Mouse (Mus musculus): ENCODE data around the gene Cgn. TPM values are rescaled to one million over a fixed set of nuclear protein-coding genes. Genes with fewer than 3 reads are reported as not detected.
A peak's percentile ranks its signal among the peaks of the same experiment; 100 is the strongest.

Gene Cgn
- polyA plus RNA-seq (2015; fragmentation: Nextera tagmentation; extraction: Ambion mirVana), result 1.4 and 4.7 TPM in 2 replicates

- Histone ChIP-seq H3K27ac (no peak within 1 kb of the TSS), H3K36me3 (no peaks in the 10 kb centered on the region), H3K9me3 (replicated peaks) (no peaks in the 10 kb centered on the region), H3K4me1 (replicated peaks) (peaks cover 13% of the 10 kb centered on the region), H3K4me2 (peak within 1 kb of the TSS; percentile 96), H3K4me3 (peak within 1 kb of the TSS; percentile 65), H3K9ac (peak within 1 kb of the TSS; percentile 57), H3K27me3 (peaks cover 13% of the 10 kb centered on the region)
- ATAC-seq (replicated peaks; ENCODE audit: insufficient number of reproducible peaks, insufficient read depth, low FRiP score, low read depth), result peak; percentile 93
- under 1% methylated on average over 35 of the region's 35 CpGs for WGBS
These were observed at the start of gene Cgn for GRCm38 (mm10) chr3:94786367-94786835. Cgn (minus strand) TSS chr3:94786492.

- no peaks in the 10 kb centered on the region for H3K9me3 ChIP-seq (replicated peaks)
These were observed 49.1 kb upstream of the Cgn start for GRCm38 (mm10) chr3:94835396-94835795.

GRCm38 (mm10) chr3:94833358-94833757 lies 47.1 kb upstream of the Cgn start:
- Histone ChIP-seq H3K27ac (no peak overlapping the region), H3K9me3 (replicated peaks) (no peaks in the 10 kb centered on the region), H3K27me3 (no peaks in the 10 kb centered on the region), H3K4me3 (no peak overlapping the region), H3K9ac (no peak overlapping the region), H3K36me3 (no peaks in the 10 kb centered on the region), H3K4me2 (no peak overlapping the region), H3K4me1 (replicated peaks) (peaks cover 6% of the 10 kb centered on the region; the same call in 1 of the 2 replicates)
- no peak for ATAC-seq (replicated peaks; ENCODE audit: insufficient number of reproducible peaks, insufficient read depth, low FRiP score, low read depth)

More at GRCm38 (mm10) chr3:94835396-94835795, 49.1 kb upstream of the Cgn start:
- no peak for ATAC-seq (replicated peaks; ENCODE audit: insufficient number of reproducible peaks, insufficient read depth, low FRiP score, low read depth)
- Histone ChIP-seq H3K27ac (no peak overlapping the region), H3K27me3 (no peaks in the 10 kb centered on the region), H3K4me3 (no peak overlapping the region), H3K9ac (no peak overlapping the region), H3K4me1 (replicated peaks) (peaks cover 21% of the 10 kb centered on the region), H3K36me3 (no peaks in the 10 kb centered on the region), H3K4me2 (no peak overlapping the region)
- 55% methylated on average over 3 of the region's 3 CpGs for WGBS

GRCm38 (mm10) chr3:94832701-94833100 lies 46.4 kb upstream of the Cgn start:
- Histone ChIP-seq H3K9ac (no peak overlapping the region), H3K4me2 (no peak overlapping the region; the same call in 1 of the 2 replicates), H3K4me1 (replicated peaks) (peaks cover 6% of the 10 kb centered on the region; the same call in 1 of the 2 replicates), H3K27me3 (no peaks in the 10 kb centered on the region), H3K4me3 (no peak overlapping the region), H3K36me3 (no peaks in the 10 kb centered on the region), H3K27ac (no peak overlapping the region), H3K9me3 (replicated peaks) (no peaks in the 10 kb centered on the region)
- no peak for ATAC-seq (replicated peaks; ENCODE audit: insufficient number of reproducible peaks, insufficient read depth, low FRiP score, low read depth)
- 63% methylated on average over 5 of the region's 5 CpGs for WGBS

- 5% methylated on average over 9 of the region's 9 CpGs for WGBS
- Histone ChIP-seq H3K36me3 (no peaks in the 10 kb centered on the region), H3K9ac (no peak overlapping the region), H3K4me2 (peak overlapping the region; percentile 30), H3K27me3 (no peaks in the 10 kb centered on the region), H3K9me3 (replicated peaks) (no peaks in the 10 kb centered on the region), H3K4me3 (no peak overlapping the region), H3K27ac (no peak overlapping the region), H3K4me1 (replicated peaks) (peaks cover 6% of the 10 kb centered on the region; the same call in 1 of the 2 replicates)
- no peak for ATAC-seq (replicated peaks; ENCODE audit: insufficient number of reproducible peaks, insufficient read depth, low FRiP score, low read depth)
These were observed 45.8 kb upstream of the Cgn start for GRCm38 (mm10) chr3:94832100-94832499.

- Histone ChIP-seq H3K9ac (no peak overlapping the region), H3K4me2 (no peak overlapping the region), H3K4me3 (no peak overlapping the region), H3K27ac (no peak overlapping the region), H3K27me3 (no peaks in the 10 kb centered on the region), H3K9me3 (replicated peaks) (no peaks in the 10 kb centered on the region), H3K36me3 (no peaks in the 10 kb centered on the region), H3K4me1 (replicated peaks) (peaks cover 9% of the 10 kb centered on the region)
- 82% methylated on average over 3 of the region's 3 CpGs for WGBS
- ATAC-seq (replicated peaks; ENCODE audit: insufficient number of reproducible peaks, insufficient read depth, low FRiP score, low read depth), result no peak
These were observed 37.8 kb upstream of the Cgn start for GRCm38 (mm10) chr3:94824110-94824509.

GRCm38 (mm10) chr3:94822082-94822481 lies 35.8 kb upstream of the Cgn start:
- Histone ChIP-seq H3K27ac (peak overlapping the region; percentile 82; the same call in 1 of the 2 replicates), H3K27me3 (no peaks in the 10 kb centered on the region), H3K9me3 (replicated peaks) (no peaks in the 10 kb centered on the region), H3K9ac (peak overlapping the region; percentile 69; the same call in 1 of the 2 replicates), H3K4me1 (replicated peaks) (peaks cover 11% of the 10 kb centered on the region), H3K36me3 (no peaks in the 10 kb centered on the region), H3K4me2 (peak overlapping the region; percentile 66), H3K4me3 (peak overlapping the region; percentile 62)
- no peak for ATAC-seq (replicated peaks; ENCODE audit: insufficient number of reproducible peaks, insufficient read depth, low FRiP score, low read depth)
- 84% methylated on average over 4 of the region's 4 CpGs for WGBS

- H3K4me3 ChIP-seq, result peak overlapping the region; percentile 62
These were observed 34.8 kb upstream of the Cgn start for GRCm38 (mm10) chr3:94821008-94821638.

GRCm38 (mm10) chr3:94819452-94820425 lies 33.4 kb upstream of the Cgn start:
- H3K4me2 ChIP-seq, result peak overlapping the region; percentile 25; the same call in 1 of the 2 replicates
- no peaks in the 10 kb centered on the region for H3K27me3 ChIP-seq
- 43% methylated on average over 24 of the region's 24 CpGs for WGBS
- peaks cover 11% of the 10 kb centered on the region for H3K4me1 ChIP-seq (replicated peaks)
- no peaks in the 10 kb centered on the region for H3K9me3 ChIP-seq (replicated peaks)
- ATAC-seq (replicated peaks; ENCODE audit: insufficient number of reproducible peaks, insufficient read depth, low FRiP score, low read depth), result no peak
- no peaks in the 10 kb centered on the region for H3K36me3 ChIP-seq
- no peak overlapping the region for H3K4me3 ChIP-seq
- H3K9ac ChIP-seq, result no peak overlapping the region
- peak overlapping the region; percentile 54 for H3K27ac ChIP-seq

More at GRCm38 (mm10) chr3:94821008-94821638, 34.8 kb upstream of the Cgn start:
- Histone ChIP-seq H3K4me2 (peak overlapping the region; percentile 66), H3K9ac (peak overlapping the region; percentile 69), H3K4me1 (replicated peaks) (peaks cover 11% of the 10 kb centered on the region), H3K36me3 (no peaks in the 10 kb centered on the region), H3K9me3 (replicated peaks) (no peaks in the 10 kb centered on the region), H3K27ac (peak overlapping the region; percentile 82), H3K27me3 (no peaks in the 10 kb centered on the region)
- 2% methylated on average over 31 of the region's 31 CpGs for WGBS
- peak; percentile 27; the same call in 1 of the 2 replicates for ATAC-seq (replicated peaks; ENCODE audit: insufficient number of reproducible peaks, insufficient read depth, low FRiP score, low read depth)

- Histone ChIP-seq H3K4me1 (replicated peaks) (peaks cover 11% of the 10 kb centered on the region), H3K27me3 (no peaks in the 10 kb centered on the region), H3K4me3 (no peak overlapping the region), H3K9me3 (replicated peaks) (no peaks in the 10 kb centered on the region), H3K36me3 (no peaks in the 10 kb centered on the region), H3K9ac (no peak overlapping the region), H3K4me2 (no peak overlapping the region), H3K27ac (no peak overlapping the region)
- no peak for ATAC-seq (replicated peaks; ENCODE audit: insufficient number of reproducible peaks, insufficient read depth, low FRiP score, low read depth)
- WGBS, result 85% methylated on average over 2 of the region's 2 CpGs
These were observed 31.4 kb upstream of the Cgn start for GRCm38 (mm10) chr3:94817731-94818130.

- Histone ChIP-seq H3K27ac (no peak overlapping the region), H3K9ac (no peak overlapping the region), H3K4me1 (replicated peaks) (peaks cover 11% of the 10 kb centered on the region), H3K9me3 (replicated peaks) (no peaks in the 10 kb centered on the region), H3K4me2 (no peak overlapping the region), H3K4me3 (no peak overlapping the region), H3K36me3 (no peaks in the 10 kb centered on the region), H3K27me3 (no peaks in the 10 kb centered on the region)
- no peak for ATAC-seq (replicated peaks; ENCODE audit: insufficient number of reproducible peaks, insufficient read depth, low FRiP score, low read depth)
These were observed 29.3 kb upstream of the Cgn start for GRCm38 (mm10) chr3:94815603-94816002.

All from heart, embryonic 15.5 days (tissue).